Mouse (Mus musculus) liver (tissue): ENCODE data around the gene Manbal.
A peak's percentile ranks its signal among the peaks of the same experiment; 100 is the strongest.

Experiments
- DNase-seq: peaks from one replicate; pipeline ENCODE4 v3.0.0-alpha.2; 2020; ENCODE audit warnings: mixed read lengths

Manbal gene

DNA sequence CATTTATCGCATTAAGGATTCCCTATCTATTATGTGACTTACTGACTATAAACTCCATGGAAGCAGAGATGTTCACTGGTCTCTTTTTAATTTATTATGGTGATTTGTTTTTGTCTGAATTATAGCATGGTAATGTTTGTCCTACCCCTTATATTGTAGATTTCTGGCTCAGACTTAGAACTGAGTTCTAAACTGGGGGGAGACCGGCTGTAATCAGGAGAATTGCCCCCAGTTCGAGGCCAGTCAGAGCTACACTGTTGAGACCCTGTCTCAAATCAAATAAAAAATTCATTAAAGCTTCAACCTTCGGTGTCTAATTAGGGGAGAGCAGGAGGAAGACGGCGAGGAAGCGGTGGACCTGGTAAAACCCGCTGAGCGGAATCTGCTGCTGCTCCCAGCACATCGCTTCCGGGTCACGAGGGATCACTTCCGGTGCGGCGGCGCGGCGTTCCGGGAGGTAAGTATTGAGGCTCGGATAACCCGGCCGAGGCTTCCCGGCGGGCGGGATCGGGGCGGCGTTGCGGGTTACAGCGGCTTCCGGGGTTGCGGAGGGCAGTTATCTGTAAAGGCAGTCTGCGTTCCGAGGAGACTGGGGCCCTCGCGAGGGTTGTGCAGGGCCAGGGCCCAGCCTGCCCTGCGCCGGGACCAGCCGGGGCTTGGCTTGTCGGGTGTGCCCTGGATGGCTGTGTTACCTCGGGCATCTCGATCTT, at the start of gene Manbal:
Manbal (plus strand) TSS at position 411 of the 710 bp plus-strand sequence.
- DNase-seq: peak; percentile 95

DNA sequence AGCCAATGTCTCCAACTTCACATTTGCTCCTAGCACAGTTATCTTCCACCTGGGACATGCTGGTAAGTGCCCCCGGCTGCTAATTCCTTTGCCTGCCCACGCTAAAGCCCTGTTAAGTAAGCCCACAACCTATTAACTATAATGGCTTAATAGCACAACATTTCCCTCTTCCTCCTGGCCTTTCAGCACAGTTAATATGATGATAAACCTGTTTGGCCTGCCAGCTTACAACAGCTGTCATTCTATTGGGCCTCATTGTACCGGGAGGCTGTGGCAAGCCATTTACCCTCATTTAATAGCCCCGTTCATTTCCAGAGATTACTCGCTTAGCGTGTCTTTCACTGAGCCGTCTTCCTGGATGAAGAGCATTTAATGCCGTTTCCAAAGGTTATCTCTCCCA, 47.3 kb upstream of the Manbal start:
- no peak for DNase-seq

DNA sequence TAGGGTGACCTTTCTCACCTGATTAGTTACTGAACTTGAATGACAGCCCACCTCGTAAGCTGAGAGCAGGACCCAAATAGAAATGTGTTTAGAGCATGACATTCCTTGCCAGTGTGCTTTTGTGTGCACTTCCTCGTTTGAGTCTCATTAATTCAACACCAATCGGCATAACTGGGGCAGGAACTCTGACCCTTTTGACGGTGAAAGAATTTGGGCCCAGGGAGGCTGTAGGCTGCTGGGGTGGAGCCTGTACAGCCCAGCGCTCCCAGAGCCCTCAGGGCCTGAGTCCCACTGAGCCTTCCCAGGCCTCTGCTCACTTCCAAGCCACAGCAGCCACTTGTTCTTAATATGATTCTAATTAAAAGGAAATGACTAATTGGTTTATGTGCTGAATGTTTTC, 46.5 kb upstream of the Manbal start:
- DNase-seq: no peak

DNA sequence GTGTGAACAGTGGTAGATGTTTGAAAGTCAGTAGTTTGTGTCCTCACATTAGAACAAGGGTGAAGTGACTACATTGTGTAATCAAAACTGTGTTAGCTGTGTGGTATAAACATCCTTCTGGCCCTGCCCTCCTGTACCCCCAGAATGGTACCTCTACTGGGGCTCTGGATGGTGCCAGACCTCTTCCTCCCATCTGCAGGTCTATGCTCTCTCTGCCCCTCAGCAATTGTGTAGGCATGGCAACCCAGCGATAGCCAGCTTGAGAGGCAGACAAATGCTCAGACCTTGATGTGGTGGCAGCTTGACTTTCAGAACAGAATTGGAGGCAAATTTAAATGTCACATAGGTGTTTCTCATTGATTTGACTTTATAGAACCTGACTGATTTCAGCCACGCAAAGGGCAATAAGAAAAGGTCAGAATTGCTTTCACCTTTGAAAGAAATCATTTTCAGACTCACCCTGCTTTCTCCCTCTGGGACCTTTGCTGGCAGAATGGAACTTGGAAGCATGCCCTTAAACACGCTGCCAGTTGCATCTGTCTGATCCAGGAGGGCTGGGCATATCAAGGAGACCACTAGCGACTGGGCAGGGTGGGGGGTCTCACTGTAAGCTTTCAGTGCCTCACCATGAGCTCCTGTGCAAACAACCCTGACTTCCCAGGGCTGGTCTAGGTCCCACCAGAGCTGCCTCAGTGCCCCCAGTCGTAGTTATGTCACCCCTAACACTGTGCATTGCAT, 45.2 kb upstream of the Manbal start:
- DNase-seq: no peak

DNA sequence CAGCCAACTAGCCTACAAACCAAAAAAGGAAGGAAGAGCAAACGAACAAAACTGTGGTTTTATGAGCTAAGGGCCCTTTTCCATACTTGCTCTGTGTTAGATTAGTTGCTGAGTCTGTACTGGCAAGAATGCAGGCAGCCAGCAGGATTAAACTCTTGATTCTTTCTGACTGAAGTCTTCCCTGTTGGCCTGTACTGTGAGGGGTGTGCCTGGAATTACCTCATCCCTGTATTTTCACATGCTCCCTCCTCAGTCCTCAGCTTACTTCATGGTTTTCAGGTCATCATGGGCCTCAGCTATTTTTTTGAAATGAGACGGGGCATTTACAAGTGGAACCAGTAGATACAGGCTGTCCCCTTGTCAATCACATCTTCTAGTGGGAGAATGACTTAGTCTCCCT, 42.2 kb upstream of the Manbal start:
- DNase-seq: no peak

DNA sequence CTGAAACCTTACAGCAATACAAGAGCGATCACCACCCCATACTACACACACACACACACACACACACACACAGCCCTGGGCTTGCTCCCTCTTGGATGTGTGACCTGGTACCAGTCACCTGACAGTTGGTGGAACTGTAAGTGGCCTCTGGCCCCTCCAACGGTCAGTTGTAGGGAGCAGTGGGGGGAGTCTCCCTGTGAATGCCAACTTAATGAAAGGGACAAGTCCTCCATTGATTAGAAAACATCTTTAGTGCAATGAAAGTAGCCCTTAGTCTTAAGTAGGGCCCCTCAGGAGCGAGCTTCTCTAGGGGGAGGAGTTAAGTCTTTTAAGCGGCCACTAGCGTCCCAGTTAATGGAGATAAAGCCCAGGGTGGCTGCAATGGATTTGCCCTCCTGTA, 39.3 kb upstream of the Manbal start:
- no peak for DNase-seq

DNA sequence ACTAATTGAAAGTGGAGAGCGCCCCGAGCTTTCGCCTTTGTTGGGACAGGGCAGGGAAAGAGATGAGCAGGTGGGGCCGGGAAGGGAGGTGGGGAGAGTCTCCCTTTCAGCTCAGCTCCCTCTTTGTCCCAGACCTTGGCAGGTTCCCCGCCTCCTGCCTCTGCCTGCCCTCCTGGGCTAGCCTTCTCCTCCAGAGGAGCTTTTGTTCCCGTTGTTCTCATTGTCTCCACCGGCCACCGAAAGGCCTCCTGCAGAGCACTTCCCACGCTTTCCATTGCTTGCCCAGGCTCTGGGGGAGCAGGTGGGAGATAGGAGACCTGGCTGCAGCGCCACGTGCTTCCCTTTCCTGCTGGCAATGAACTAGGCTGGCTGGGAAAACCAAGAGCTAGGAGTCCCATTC, 38.8 kb upstream of the Manbal start:
- no peak for DNase-seq

DNA sequence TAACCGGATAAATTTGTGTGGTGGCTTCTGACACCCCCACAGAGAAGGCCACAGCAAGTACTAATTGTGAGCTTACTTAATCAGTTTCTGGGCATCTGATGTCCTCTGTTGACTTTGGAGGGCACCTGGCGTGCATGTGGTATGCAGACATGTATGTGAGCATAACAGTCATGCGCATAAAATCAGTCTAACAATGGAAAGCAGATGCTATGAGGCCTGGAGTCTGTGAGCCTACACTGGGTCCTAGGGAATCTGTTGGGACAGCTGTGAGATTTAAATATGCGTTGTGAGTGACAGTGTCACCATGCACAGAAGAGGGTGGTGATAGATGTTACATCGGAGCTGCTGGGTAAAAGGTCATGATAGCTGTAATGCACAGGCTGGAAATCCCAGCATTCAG, 35.3 kb upstream of the Manbal start:
- DNase-seq: no peak

DNA sequence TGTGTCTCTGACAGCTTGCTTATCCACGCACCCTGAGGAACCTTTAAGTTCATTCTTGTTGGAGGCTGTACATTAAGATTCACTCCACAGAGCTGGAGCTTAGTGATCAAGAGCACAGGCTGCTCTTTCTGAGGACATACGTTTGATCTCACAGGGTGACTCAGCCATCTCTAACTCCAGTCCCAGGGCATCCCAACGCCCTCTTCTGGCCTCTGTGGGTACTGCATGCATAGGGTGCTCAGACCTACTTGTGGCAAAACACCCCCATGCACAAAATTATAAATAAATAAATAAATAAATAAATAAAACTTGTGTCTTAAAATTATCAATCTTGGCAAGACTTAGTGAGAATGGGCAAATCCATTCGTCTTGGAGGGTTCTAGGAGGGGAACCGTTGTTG, 28.7 kb upstream of the Manbal start:
- DNase-seq: peak; percentile 79

DNA sequence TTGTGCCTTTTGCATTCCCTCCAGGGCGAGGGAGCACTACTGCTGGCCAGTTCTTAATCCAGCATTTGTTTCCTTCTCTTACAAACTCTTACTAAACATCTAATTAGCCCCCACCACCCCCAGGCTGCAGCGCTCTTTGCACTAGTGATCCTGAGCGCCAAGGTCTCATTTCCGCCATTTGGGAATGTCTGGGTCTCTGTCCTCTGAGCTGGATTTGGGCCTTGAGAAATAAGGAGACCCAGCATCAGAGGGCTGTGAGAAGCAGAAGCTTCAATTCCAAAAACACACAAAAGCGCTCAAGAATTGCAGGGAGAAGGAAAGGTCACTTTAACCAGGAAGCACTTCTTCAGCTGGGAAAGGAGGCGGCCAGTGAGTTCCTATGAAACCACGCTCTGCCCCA, 27.9 kb upstream of the Manbal start:
- no peak for DNase-seq

DNA sequence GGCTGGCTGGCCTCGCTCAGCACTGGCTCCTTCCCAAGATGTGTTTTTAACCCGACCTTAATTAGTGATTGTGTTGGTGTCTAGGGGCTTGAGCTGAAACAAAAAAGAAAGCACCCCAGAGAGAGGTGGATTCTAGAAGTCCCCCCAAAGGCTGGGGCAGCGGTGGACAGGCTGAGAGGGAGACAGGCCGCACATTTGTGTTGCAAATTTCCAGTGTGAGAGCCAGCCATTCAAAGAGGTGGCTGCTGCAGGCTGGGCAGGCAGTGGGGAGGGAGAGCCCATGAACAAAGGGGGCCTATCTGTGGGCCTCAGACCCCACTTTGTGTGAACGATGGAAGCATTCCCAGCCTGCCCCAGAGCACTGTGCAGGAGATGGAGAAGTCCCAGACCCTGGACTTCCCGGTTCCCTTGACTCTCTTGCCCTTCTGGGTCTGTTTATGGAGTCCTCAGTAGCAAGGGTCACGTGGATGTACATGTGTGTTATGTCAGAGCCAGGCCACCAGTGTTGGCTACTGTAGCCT, 27.1 kb upstream of the Manbal start:
- DNase-seq: no peak

DNA sequence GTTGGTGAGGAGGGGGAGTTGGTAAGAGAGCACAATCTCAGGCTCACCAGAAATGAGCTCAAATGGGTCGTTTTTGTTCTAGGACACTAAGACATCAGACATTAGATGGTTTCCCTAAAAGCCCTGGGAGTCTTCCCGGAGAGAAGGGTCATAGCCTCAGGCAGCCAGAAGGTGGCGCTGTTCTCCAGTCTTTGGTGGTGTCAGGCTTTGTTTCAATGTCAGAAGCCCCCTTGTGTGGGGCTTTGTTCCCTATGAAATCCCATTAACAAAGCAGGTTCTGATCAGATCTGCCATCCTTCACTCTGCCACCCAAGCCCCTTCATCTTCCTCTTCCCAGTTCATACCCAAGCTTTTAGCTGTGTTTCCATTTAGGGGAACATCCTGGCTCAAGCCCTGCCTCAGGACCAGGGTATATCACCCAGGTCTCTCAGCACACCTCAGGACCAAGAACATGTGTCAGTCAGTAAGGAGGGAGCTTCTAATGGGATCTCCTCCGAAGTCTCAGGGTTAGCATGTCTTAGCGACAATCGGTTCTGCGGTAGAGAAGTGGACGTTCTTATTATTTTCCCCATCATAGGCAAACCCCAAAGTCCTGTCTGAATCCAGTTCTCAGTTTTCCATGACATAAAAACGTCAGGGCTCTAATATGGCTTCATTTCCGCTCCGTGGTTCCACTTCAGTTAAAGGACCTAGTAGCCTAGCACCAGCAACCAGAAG, 25.7 kb upstream of the Manbal start:
- peak; percentile 71 for DNase-seq

DNA sequence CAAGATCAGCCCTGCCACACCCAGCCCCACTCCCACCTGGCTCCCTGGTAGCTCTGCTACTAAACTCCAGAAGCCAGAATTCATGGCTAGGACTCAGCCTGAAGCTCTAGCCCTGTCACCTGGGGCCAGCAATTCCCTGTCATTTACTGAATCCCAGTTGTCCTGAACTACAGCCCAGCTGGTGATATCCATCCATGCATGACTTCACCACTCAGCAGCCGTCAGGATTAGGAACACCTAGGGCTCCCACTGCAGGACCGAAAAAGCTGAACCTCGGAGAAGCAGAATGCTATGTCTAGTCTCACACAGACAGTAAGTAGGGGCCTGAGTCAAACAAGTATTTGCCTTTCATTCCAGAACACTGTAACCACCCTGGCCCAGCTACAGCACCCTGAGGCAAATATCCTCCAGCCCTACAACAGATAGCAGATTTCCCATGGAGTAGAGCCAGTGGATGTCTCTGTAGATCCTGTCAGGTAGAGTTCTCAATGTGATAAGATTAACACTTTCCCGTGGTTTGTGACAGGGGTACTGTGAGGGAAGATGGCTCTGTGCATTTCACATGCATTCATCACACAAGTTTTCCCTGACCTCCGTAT, 25.0 kb upstream of the Manbal start:
- DNase-seq: no peak

DNA sequence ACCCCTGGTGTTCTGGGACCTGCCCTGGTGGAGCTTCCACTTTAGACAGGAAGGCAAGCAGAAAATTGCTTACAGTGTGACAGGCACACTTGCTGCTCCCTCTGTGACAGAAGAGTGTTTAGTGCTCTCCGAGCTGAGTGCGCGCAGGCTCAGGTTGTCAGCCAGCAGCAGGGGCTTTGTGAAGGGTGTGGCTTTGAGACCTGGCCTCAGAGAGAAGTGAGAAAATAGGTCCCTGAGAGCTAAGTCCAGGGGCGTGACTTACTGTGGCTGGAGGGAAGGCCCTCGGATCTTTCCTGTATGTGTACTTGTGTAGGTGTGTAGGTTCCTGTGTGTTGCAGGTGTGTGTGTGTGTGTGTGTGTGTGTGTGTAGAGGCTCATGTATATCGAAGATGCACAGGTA, 24.1 kb upstream of the Manbal start:
- no peak for DNase-seq

DNA sequence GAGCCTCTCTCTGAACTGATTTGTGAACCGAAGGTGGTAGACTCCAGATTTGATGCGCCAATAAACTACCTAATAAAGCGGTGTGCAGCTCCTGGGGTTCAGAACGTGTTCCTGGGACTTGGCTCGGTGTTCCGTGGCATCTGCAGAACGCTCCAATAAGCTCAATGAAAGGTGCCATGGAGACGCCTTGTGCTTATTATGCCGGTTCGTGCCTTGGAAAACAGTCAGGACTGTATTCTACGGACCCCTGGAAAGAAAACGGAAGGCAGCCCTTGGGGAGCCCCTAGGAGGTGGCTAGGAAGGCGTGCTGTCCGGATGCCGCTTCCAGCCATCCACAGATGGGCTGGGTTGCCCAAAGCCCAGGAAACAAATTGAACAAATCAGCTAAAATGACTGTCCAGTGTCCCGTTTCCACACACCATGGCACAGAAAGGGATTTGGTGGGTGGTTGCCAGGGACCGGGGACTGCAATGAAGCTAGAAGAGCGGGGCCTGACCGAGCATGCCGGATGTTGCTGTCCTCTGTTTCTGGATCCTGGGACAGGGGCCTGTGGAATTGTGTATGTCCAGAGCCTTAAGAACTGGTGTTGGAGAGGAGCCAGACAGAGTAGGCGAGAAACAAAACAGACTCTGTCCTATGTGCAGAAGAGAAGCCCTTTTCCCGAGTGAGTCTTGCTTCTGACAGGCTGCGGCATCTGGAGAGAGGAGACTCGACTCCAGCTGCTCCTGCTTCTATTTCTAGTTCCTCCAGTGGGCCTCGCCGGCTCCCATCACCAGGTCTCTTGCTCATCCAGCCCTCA, 19.8 kb upstream of the Manbal start, which contains the start of gene Ghrh:
Ghrh (minus strand) TSS at position 146 of the 799 bp plus-strand sequence.
- peak; percentile 15 for DNase-seq

DNA sequence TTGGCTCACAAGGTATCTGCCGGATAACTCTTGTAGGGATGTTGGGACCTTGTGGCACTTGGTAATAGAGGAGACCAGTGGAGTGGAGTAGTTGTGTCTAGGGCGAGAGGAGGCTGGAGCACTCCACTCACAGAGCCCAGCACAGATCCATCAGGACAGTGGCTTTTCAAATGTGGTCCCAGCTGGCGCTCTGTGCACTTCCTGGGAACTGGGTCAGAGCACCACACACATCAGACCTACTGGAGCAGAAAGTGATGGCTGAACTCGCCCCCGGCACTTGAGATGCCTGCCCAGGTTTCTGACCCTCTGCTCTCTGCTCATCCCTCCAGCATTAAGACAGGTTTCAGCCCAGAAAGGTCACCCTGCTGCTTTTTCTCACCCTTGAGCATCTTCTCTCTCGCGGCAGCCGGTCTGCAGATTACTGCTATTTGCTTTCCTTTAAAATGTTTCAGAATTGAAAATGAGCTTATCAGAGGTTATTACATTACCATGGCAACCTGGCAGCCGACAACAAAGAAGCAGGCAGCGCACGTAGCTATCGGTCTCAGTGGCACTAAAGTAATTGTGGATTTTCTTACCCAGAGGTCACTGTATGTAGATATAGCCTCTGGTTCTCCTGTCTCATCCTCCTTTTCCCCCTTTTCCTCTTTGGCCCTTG, 18.1 kb upstream of the Manbal start:
- DNase-seq: no peak

DNA sequence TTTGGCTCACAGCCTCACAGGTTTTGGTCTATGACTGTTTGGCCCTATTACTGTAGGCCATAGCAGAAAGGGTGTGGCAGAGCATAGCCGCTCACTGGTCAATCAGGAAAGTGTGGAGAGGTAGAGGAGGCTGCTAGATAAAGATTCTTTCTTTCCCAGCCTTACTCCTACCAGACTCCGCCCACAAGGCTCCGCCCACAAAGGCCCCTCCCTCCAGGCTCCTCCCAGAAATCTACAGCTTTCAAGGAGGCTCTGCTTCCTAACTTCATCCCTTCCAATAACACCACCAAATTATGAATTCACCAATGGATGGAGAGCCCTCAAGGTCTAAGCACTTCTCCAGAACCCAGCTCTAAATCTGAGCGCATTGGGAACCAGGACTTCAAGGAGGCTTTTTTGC, 14.2 kb upstream of the Manbal start:
- DNase-seq: peak; percentile 49

DNA sequence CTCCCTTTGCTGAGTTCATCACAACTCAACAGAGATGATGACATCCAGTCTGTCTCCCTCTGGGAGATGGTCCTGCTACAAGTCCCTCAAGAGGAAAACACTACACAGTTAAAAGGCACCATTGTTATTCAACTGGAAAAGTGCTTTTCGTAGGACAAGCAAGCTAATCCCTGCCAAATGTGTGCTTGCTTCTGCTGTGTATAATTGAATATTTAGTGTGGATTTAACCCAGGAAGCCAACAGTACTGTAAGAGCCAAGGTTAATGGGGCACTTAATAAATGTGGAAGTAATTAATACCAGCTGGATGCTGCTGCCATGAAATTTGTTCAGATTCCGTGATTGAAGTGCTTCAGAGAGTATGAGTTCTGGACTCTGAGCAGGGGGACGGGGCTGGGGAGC, 13.3 kb upstream of the Manbal start:
- DNase-seq: no peak

DNA sequence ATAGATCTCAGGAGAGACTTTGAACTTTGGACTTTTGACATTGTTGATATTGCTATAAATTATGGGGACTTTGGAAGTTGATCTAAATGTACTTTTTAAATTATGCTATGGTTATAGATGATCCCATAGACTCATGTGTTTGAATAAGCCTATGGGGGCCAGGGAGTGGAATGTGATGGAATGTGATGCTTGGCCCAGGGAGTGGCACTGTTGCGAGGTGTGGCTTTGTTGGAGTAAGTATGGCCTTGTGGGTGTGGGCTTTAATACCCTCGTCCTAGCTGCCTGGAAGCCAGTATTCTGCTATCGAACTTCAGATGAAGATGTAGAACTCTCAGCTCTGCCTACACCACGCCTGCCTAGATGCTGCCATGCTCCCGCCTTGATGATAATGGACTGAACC, 7.4 kb upstream of the Manbal start:
- DNase-seq: no peak

DNA sequence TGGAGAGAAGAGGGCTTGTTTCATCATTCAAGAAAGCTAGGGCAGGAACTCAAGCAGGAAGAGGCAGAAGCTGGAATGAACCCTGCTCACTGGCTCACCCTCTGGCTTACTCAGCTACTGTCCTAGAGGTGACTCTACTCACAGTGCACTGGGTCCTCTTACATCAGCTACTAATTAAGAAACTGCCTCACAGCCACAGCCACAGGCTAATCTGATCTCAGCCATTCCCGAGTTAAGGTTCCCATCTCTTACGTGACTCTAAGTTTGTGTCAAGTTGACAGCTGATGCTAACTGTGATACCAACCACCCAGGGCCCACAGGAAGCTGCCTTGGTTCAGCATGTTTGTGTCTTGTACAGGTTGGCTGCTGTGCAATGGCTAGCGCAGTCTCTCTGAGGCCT, 4.4 kb upstream of the Manbal start:
- DNase-seq: no peak

DNA sequence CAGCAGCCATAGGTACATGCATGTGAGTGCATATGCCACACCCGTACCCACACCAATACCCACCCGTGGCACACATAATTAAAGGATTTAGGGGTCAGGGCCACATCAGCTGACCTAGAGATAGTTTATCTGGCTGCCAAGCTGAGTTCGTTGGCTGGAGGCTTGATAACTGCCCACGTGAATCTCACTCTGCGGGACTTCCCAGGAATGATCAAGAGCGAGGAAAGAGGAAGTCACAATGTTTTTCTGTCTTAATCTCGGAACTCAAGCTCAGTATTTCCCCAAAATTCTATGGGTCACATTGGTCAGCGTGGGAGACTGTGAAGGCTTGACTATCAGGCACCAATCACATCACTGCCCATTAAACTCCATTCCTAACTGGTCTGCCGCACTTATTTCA, 632 bp upstream of the Manbal start:
- DNase-seq: no peak

DNA sequence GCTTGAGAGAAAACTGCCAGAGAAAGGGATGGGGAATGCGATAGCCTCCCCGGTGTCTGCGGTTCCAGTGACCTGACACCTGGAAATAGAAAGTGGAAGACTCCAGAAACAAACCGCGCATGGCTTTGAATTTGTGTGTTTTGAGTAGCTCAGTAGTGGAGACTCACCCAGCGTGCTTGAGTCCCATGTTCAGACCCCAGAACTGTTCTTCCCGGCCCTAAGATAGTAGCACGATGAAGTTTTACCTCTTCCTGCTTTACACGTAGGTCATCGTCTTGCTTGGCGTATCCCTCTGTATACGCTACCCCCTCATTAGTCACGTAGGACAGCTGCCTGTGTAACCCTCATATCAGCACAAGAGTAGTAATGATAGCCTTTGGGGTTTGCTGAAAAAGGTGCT, 597 bp downstream of the Manbal start:
- peak; percentile 13 for DNase-seq
